Mouse (Mus musculus) limb, embryonic 15.5 days (tissue): ENCODE measurements around the gene Afg3l1. TPM values are rescaled to one million over a fixed set of nuclear protein-coding genes. Genes with fewer than 3 reads are reported as not detected.
A peak's percentile ranks its signal among the peaks of the same experiment; 100 is the strongest.
"Not testable (repeated sequence)": the region's sequence is repeated elsewhere in the genome, so short reads cannot be mapped to it uniquely, and the experiment has no call there.

Experiments used
- ATAC-seq: fragments of 200-750 bp; cut with Nextera tagmentation; 2 replicates; pipeline ENCODE4 v1.8.0; 2017; ENCODE audit warnings: low read depth, moderate TSS enrichment; ENCODE audit not compliant: insufficient number of reproducible peaks, low FRiP score, low TSS enrichment
- H3K27ac ChIP-seq: fragments of 300-500 bp; sonication (generic); 2 replicates; pipeline ENCODE4 v1.5.1; 2015; ENCODE audit warnings: moderate library complexity, mild to moderate bottlenecking, inconsistent platforms
- H3K27me3 ChIP-seq: fragments of 300-500 bp; sonication (generic); 2 replicates; pipeline ENCODE4 v1.6.1; 2015; ENCODE audit warnings: inconsistent platforms
- H3K36me3 ChIP-seq: fragments of 300-500 bp; sonication (generic); 2 replicates; pipeline ENCODE4 v1.6.1; 2015; ENCODE audit warnings: inconsistent platforms
- H3K4me1 ChIP-seq: fragments of 300-500 bp; sonication (generic); 2 replicates; pipeline ENCODE4 v1.6.1; 2015; ENCODE audit warnings: inconsistent platforms
- H3K4me2 ChIP-seq: fragments of 300-500 bp; sonication (generic); 2 replicates; pipeline ENCODE4 v1.6.1; 2015; ENCODE audit warnings: mild to moderate bottlenecking, inconsistent platforms
- H3K4me3 ChIP-seq: fragments of 300-500 bp; sonication (generic); 2 replicates; pipeline ENCODE4 v1.5.1; 2015; ENCODE audit warnings: mild to moderate bottlenecking, inconsistent platforms
- H3K9ac ChIP-seq: fragments of 300-500 bp; sonication (generic); 2 replicates; pipeline ENCODE4 v1.6.1; 2015; ENCODE audit warnings: inconsistent platforms
- H3K9me3 ChIP-seq: fragments of 300-500 bp; sonication (generic); 2 replicates; pipeline ENCODE4 v1.6.1; 2016; ENCODE audit warnings: inconsistent platforms
- WGBS: fragments of 180-500 bp; shearing (Covaris S2); methylation state at CpG from one replicate; pipeline ENCODE4 v1.1.7; 2015; 5-methylcytosine and 5-hydroxymethylcytosine counted together
- polyA plus RNA-seq: library from polyadenylated mRNA; unstranded; fragments of >200 nt; fragmentation: Nextera tagmentation; extraction: Ambion mirVana; gene quantifications from 2 replicates; pipeline ENCODE4 v1.2.1, GENCODE M21; 2015

Afg3l1 gene
- polyA plus RNA-seq, 1 experiment from 2014 or later, result 43.0 TPM

GRCm38 (mm10) chr8:123504591-123505195 lies 27.0 kb downstream of the Afg3l1 start:
- ATAC-seq, result no peak
- Histone ChIP-seq H3K4me3 (no peak overlapping the region), H3K36me3 (peaks cover 97% of the 10 kb centered on the region), H3K27ac (no peak overlapping the region), H3K27me3 (no peaks in the 10 kb centered on the region), H3K9me3 (0 out of 2 replicates have a peak, but pooled peaks cover 5% of the 10 kb centered on the region), H3K9ac (no peak overlapping the region), H3K4me1 (no peaks in the 10 kb centered on the region), H3K4me2 (no peak overlapping the region)
- 78% methylated on average over 9 of the region's 9 CpGs for WGBS

GRCm38 (mm10) chr8:123505267-123505666 lies 27.6 kb downstream of the Afg3l1 start:
- peaks cover 98% of the 10 kb centered on the region for H3K36me3 ChIP-seq
- 84% methylated on average over 4 of the region's 4 CpGs for WGBS
- H3K4me3 ChIP-seq, result no peak overlapping the region
- no peak for ATAC-seq
- H3K4me1 ChIP-seq, result no peaks in the 10 kb centered on the region
- H3K27ac ChIP-seq, result no peak overlapping the region
- no peaks in the 10 kb centered on the region for H3K27me3 ChIP-seq
- no peak overlapping the region for H3K9ac ChIP-seq
- H3K4me2 ChIP-seq, result no peak overlapping the region
- H3K9me3 ChIP-seq, result 0 out of 2 replicates have a peak, but pooled peaks cover 5% of the 10 kb centered on the region

GRCm38 (mm10) chr8:123505695-123506094 lies 28.0 kb downstream of the Afg3l1 start:
- H3K27ac ChIP-seq, result no peak overlapping the region
- peaks cover 95% of the 10 kb centered on the region for H3K36me3 ChIP-seq
- WGBS, result 82% methylated on average over 9 of the region's 9 CpGs
- H3K9ac ChIP-seq, result no peak overlapping the region
- ATAC-seq, result no peak
- 0 out of 2 replicates have a peak, but pooled peaks cover 5% of the 10 kb centered on the region for H3K9me3 ChIP-seq
- H3K4me1 ChIP-seq, result no peaks in the 10 kb centered on the region
- no peaks in the 10 kb centered on the region for H3K27me3 ChIP-seq
- H3K4me2 ChIP-seq, result no peak overlapping the region
- H3K4me3 ChIP-seq, result no peak overlapping the region

GRCm38 (mm10) chr8:123507153-123507552 lies 29.4 kb downstream of the Afg3l1 start:
- no peaks in the 10 kb centered on the region for H3K4me1 ChIP-seq
- no peak overlapping the region for H3K4me2 ChIP-seq
- peaks cover 80% of the 10 kb centered on the region for H3K36me3 ChIP-seq
- no peak overlapping the region for H3K4me3 ChIP-seq
- no peak for ATAC-seq
- WGBS, result 91% methylated on average over 5 of the region's 5 CpGs
- H3K27me3 ChIP-seq, result no peaks in the 10 kb centered on the region
- no peak overlapping the region for H3K9ac ChIP-seq
- H3K9me3 ChIP-seq, result 0 out of 2 replicates have a peak, but pooled peaks cover 5% of the 10 kb centered on the region
- H3K27ac ChIP-seq, result no peak overlapping the region

- Histone ChIP-seq H3K27ac (no peak overlapping the region), H3K4me2 (no peak overlapping the region), H3K9ac (no peak overlapping the region), H3K9me3 (no peaks in the 10 kb centered on the region), H3K4me3 (no peak overlapping the region), H3K27me3 (peaks cover 32% of the 10 kb centered on the region), H3K4me1 (peaks cover 17% of the 10 kb centered on the region), H3K36me3 (peaks cover 44% of the 10 kb centered on the region)
- WGBS, result 73% methylated on average over 5 of the region's 5 CpGs
- ATAC-seq, result peak; percentile 19; the same call in 1 of the 2 replicates
Observed at GRCm38 (mm10) chr8:123510819-123511218, 33.1 kb downstream of the Afg3l1 start.

GRCm38 (mm10) chr8:123514136-123514535 lies 36.4 kb downstream of the Afg3l1 start:
- Histone ChIP-seq H3K4me1 (peaks cover 21% of the 10 kb centered on the region), H3K27ac (no peak overlapping the region), H3K9ac (no peak overlapping the region), H3K9me3 (no peaks in the 10 kb centered on the region), H3K36me3 (peaks cover 12% of the 10 kb centered on the region; the same call in 1 of the 2 replicates), H3K4me2 (peak overlapping the region; percentile 100), H3K27me3 (peaks cover 45% of the 10 kb centered on the region), H3K4me3 (peak overlapping the region; percentile 65)
- ATAC-seq, result no peak
- WGBS, result 4% methylated on average over 9 of the region's 9 CpGs

GRCm38 (mm10) chr8:123514781-123515539 lies 37.3 kb downstream of the Afg3l1 start, which contains the start of gene Dbndd1:
Gene Dbndd1, minus strand, starts transcription at chr8:123515463.
- no peaks in the 10 kb centered on the region for H3K9me3 ChIP-seq
- peaks cover 4% of the 10 kb centered on the region; the same call in 1 of the 2 replicates for H3K36me3 ChIP-seq
- H3K4me2 ChIP-seq, result peak within 1 kb of the TSS; percentile 100
- H3K9ac ChIP-seq, result peak within 1 kb of the TSS; percentile 47
- WGBS, result under 1% methylated on average over 42 of the region's 63 CpGs
- ATAC-seq, result peak; percentile 17; the same call in 1 of the 2 replicates
- H3K4me3 ChIP-seq, result peak within 1 kb of the TSS; percentile 65
- H3K4me1 ChIP-seq, result peaks cover 28% of the 10 kb centered on the region
- peaks cover 45% of the 10 kb centered on the region for H3K27me3 ChIP-seq
- H3K27ac ChIP-seq, result no peak within 1 kb of the TSS

- no peak overlapping the region for H3K27ac ChIP-seq
- no peak for ATAC-seq
- peaks cover 3% of the 10 kb centered on the region; the same call in 1 of the 2 replicates for H3K36me3 ChIP-seq
- peaks cover 45% of the 10 kb centered on the region for H3K27me3 ChIP-seq
- H3K4me1 ChIP-seq, result peaks cover 28% of the 10 kb centered on the region
- 2% methylated on average over 11 of the region's 11 CpGs for WGBS
- no peaks in the 10 kb centered on the region for H3K9me3 ChIP-seq
- H3K4me2 ChIP-seq, result peak overlapping the region; percentile 100
- H3K9ac ChIP-seq, result no peak overlapping the region
- H3K4me3 ChIP-seq, result peak overlapping the region; percentile 65
Observed at GRCm38 (mm10) chr8:123515540-123515897, 37.8 kb downstream of the Afg3l1 start.

GRCm38 (mm10) chr8:123516596-123516995 lies 38.9 kb downstream of the Afg3l1 start:
- Histone ChIP-seq H3K27me3 (peaks cover 45% of the 10 kb centered on the region), H3K4me2 (no peak overlapping the region), H3K9me3 (no peaks in the 10 kb centered on the region), H3K9ac (no peak overlapping the region), H3K36me3 (peaks cover 12% of the 10 kb centered on the region; the same call in 1 of the 2 replicates), H3K4me3 (no peak overlapping the region), H3K4me1 (peaks cover 28% of the 10 kb centered on the region), H3K27ac (no peak overlapping the region)
- no peak for ATAC-seq
- 36% methylated on average over 2 of the region's 2 CpGs for WGBS

- no peak for ATAC-seq
- H3K4me3 ChIP-seq, result peak overlapping the region; percentile 65
- H3K36me3 ChIP-seq, result peaks cover 26% of the 10 kb centered on the region
- no peak overlapping the region for H3K27ac ChIP-seq
- peaks cover 28% of the 10 kb centered on the region for H3K4me1 ChIP-seq
- no peaks in the 10 kb centered on the region for H3K9me3 ChIP-seq
- peak overlapping the region; percentile 65 for H3K4me2 ChIP-seq
- WGBS, result 32% methylated on average over 10 of the region's 10 CpGs
- no peak overlapping the region for H3K9ac ChIP-seq
- H3K27me3 ChIP-seq, result peaks cover 36% of the 10 kb centered on the region
Observed at GRCm38 (mm10) chr8:123518172-123518571, 40.5 kb downstream of the Afg3l1 start.

GRCm38 (mm10) chr8:123518667-123519066 lies 41.0 kb downstream of the Afg3l1 start, which contains the start of gene Gas8:
Gene Gas8, plus strand, starts transcription at chr8:123518834.
- ATAC-seq, result peak; percentile 90
- peaks cover 31% of the 10 kb centered on the region for H3K27me3 ChIP-seq
- peaks cover 31% of the 10 kb centered on the region for H3K36me3 ChIP-seq
- H3K9me3 ChIP-seq, result no peaks in the 10 kb centered on the region
- peaks cover 28% of the 10 kb centered on the region for H3K4me1 ChIP-seq
- H3K27ac ChIP-seq, result peak within 1 kb of the TSS; percentile 33; the same call in 1 of the 2 replicates
- peak within 1 kb of the TSS; percentile 65 for H3K4me2 ChIP-seq
- peak within 1 kb of the TSS; percentile 59 for H3K9ac ChIP-seq
- peak within 1 kb of the TSS; percentile 65 for H3K4me3 ChIP-seq
- under 1% methylated on average over 20 of the region's 20 CpGs for WGBS

GRCm38 (mm10) chr8:123520048-123520447 lies 42.3 kb downstream of the Afg3l1 start:
- WGBS, result 82% methylated on average over 1 of the region's 1 CpGs
- H3K4me2 ChIP-seq, H3K9me3 ChIP-seq, ATAC-seq, H3K9ac ChIP-seq, H3K4me3 ChIP-seq, H3K27ac ChIP-seq: not testable (repeated sequence)
- peaks cover 17% of the 10 kb centered on the region for H3K4me1 ChIP-seq
- H3K36me3 ChIP-seq, result peaks cover 44% of the 10 kb centered on the region
- H3K27me3 ChIP-seq, result peaks cover 18% of the 10 kb centered on the region
